Mouse (Mus musculus): ENCODE measurements at regions not wholly inside any gene's neighbourhood (a gene's known extent, or its start where the extent isn't known, plus 50 kb on each side); places are given as distances from the start of the nearest gene placed in this dataset.

DNA sequence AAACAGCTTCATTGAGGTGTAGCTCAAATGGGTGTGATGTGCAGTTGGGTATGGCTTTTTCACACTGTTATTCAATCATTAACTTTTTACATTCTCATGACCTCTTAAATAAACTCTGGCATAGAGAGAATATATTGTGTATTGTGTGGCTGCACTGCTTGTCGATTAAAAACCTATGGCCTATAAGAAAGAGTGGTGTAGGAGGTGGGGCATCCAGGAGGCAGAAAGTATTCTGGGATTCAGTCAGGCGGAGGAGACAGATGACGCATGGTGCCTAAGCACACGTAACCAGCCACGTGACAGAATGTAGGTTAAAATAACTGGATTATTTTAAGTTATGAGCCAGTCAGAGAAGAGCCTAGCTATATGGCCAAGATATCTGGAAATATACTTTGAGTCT lies 78.2 kb upstream of the Slc16a7 start:
- no peak for DNase-seq

DNA sequence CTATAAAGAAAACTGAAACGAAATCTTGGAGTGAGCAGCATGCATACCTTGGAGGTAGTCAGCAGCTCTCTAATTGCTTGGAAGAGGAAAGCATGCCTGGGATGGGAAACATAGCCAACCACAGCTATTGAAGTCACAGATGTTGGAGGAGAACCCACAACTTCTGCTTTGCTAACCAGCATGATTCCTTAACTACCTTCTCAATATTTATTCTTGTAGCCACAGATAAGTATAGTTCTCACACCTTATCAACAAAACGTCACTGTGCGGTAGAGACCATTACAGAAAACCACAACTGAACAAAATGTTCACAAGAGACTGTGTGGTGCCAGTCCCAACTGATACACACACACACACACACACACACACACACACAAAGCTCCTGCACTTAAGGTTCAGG lies 99.1 kb upstream of the Slc16a7 start:
- DNase-seq, result no peak

DNA sequence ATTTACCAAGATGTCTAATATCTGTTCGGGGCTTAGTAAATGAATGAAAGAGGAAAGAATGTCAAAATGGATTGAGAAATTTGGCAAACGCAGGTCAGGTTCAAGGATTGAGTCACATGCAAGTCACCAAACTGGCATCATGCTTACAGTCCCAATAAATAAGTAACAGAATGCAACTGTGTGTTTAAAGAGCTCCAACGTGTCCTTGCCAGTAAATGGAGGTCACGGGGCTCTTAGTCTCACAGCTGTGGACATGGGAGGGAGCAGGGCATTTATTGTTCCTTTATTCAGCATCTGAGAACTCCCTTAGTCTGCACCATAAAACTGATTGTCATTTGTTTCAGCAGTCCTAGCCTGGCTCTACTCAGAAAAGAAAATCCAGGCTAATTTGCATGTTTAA lies 101.1 kb upstream of the Slc16a7 start:
- DNase-seq, result peak in 1 of 2 experiments; percentile 8

DNA sequence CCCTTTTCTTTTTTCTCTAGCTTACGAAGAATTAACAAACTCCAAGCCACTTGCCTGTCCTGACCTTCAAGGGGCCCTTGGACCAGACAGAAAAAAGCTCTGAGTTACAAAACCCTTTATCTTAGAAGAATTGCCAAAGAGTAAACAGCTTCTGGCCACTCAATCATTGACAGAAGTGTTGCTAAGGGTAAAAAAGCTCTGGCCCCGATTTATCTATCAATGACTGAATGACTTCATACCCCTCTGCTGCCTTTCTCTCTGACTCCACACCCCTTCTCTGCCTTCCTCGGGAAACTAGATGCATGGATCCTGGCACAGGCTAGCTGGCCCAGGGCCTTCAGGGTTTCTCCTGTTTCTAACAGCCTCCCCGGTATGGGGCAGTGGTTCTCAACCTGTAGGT lies 105.2 kb upstream of the Slc16a7 start:
- DNase-seq, result no peak

DNA sequence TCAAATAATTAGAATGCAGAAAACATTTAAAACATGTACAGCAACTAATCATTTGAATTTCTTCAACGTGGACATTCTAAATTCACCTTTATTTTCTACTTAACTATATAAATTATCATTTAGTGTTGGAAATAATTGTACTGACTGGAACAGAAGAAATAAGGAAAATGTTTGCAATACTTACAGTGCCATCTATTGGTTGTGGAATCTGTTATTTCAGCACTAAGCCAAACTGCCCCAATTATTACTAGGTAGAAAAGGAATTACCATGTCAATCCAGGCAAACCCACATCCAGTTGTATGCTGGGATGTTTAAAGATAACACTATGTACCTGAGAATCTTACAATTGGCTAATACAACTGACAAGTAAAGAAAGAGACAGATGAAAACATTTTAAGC lies 109.1 kb upstream of the Slc16a7 start:
- no peak for DNase-seq

DNA sequence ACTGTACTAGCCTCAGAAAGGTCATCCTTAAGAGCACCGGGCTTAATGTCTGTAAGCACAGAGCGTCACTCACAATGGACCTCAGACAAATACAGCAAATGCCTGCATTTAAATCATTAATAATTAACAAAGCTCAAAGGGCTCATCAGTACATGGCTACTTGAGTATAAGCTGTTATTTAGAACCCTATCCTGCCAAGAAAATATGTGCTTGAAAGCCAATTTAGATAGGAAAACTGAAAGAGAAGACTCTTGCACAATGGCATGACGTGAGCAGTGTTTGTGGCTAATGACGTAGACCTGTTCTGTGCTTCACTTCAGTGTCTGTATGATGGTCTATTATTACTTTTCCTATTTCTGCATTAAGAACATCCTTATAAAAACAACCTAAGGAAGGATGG lies 111.1 kb upstream of the Slc16a7 start:
- no peak for DNase-seq

DNA sequence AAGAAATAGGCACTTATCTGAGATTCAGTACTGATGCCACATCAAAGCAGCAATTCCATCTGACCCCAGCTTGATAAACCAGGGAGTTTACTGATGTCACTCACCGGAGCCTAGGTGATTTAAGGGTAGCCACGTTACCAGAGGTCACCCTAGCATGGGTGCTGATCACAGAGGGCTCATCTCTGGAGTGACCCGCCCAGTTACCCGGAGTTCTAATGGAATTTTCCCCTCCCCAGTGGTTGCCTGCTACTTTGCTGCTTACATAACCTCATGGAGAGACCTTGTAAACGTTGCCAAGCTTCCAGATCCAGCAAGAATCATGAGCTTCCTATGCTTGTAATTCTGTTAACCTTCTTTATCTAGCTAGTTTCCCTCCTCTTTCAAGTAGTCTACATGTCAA lies 125.8 kb upstream of the Slc16a7 start:
- DNase-seq, result no peak

DNA sequence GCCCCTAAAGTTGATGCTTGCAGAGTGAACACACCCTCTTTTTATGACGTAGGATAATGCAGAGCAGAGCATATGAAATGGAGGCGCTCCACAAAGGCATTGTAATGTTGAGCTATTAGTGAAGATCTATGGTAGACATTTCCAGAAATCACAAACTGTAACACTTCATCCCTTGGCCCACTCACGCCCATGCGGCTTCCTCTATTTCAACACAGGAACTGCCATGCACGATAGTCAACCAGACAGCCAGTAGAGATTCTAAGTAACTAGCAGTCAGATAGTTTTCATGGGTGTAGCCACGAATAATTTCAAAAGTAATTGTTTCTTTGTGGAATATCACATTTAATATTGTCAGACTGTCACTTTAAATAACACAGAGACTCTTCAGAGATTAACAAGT lies 141.6 kb upstream of the Slc16a7 start:
- no peak for DNase-seq

DNA sequence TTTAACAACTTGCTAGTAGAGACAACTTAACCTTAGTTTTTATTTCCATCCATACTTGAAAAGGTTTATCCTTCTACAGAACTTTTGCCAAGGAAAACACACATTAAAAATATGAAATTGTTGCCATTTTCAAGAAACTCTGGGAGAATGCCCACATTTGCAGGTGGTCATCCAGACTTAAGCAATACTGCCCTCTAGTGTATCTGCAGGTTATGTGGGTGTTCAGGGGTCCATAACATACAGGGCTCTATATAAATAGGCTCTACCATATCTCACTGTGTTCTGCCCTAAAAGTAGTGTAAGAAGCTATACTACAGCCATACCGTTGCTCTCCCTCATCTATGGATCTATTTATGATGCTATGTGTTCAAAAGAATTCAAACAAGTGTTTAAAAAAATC lies 149.1 kb upstream of the Slc16a7 start:
- DNase-seq, result peak; percentile 2 to 15

DNA sequence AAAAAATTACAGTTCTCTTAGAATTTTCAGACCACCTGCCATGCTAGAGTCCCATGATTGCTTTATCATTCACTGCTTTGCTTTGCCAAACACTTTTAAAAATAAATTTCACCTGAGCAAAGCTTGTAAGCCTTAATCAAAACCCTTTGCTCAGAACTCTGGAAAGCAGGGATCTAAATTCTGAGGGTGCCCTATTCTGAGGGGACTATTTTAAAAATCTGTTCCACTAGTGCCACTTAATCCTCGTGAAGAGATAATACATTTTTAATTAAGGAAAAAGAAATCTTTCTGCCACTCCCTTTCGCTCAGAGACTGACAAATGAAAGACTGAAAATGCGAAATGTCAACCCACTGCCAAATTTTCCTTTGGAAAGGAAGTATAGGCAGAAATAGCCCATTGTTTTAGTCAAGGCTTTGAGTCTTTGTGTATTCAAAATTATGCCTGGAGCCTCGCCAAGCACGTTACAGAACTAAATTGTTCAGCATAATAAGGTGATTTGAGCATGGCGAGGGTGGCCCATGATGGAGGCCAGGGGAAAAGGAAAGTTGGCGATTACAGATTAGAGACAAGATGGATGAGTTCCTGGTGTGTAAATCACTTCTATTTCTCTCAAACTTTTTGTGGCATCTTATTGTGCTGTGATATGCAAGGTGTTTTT lies 197.4 kb upstream of the Slc16a7 start:
- peak; percentile 8 to 20 for DNase-seq

DNA sequence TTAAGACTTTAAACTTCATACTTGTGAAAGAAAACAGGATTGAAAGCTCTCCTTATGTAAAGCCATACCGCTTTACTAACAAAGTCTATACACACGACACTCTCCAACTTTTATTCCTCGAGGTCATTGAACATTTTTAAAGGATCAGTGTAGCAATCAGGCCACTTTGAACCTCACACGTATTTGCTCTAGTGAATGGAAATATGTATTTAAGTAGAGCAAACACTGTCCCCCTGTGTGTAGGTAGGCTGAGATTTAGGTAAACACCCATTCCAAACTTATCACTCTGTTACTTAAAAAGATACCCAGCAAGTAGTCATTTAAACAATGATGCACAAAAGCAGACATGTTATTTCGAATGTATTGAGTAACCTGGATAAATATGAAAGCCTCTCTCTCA lies 203.7 kb upstream of the Slc16a7 start:
- DNase-seq, result no peak

DNA sequence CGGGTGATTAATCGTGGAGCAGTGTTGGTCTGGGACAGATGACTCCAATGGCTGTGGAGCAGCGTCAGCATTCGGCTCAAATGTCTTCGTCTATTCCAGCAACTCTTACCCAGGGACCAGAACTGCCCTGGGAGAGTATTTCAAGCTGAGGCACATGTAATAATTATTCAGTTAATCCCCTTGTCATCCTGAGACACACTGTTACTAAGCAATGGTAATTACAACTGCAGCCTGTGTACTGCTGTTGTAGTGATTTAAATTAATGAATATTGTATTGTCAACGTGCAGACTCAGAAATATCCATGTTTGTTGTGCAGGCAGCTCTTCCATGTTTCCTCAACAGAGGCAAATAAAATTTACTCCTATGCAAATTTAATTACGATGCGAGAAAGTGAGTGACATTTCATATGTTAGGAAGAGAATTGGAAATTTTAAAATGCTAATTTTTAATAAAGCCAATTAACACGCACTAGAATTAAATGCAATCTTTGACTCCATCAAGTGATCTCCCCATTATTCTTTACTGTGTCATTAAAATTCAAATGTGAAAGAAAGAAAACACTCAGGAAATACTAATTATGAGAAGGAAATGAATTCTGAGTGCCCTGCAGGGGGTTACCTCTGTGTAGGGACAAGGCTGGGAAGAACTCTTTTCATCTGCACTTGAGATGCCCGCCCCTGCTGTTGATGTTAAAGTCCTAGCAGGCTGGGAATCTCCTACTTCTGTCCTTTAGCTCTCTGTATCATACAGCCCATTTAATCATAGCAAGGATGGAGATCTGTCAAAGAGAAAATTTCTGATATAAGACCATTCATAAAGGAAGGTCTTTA lies 218.7 kb upstream of the Slc16a7 start:
- DNase-seq, result no peak

DNA sequence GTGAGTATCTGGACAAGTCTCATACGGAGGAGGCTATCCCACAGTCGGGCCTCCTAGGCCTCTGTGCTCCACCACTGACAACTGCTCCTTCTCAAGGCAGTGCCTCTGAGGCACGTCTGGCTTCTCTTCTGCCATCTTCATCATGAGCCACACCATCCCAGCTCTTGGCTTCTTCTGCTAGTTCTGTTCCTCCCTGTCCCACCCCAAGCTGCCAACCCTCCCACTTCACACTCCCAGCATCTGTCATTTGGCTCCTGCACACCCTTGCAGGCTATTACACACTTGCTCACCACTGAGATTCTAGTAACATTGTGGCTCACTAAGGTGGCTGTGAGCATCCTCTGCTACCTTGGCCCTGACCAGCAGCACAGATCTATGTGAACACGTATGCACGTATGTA lies 221.1 kb upstream of the Slc16a7 start:
- no peak for DNase-seq

DNA sequence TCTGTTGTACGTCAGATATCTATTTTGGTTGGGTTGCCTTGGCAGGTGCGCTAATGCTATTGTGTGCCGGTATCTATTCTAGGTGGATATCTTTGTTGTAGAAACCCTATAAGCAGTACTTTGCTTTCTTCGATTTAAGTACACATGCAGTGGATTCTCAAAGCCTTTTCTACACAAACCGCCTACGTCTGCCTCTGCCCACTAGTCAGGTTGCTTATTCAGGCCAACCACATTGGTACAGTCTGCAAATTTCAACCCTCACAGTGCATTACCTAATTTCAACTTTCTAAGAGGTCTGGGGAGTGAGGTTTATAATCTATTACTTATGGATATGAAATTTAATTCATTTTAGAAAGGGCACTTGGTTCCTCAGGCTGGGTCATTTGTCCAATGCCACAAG lies 223.5 kb upstream of the Slc16a7 start:
- no peak for DNase-seq

DNA sequence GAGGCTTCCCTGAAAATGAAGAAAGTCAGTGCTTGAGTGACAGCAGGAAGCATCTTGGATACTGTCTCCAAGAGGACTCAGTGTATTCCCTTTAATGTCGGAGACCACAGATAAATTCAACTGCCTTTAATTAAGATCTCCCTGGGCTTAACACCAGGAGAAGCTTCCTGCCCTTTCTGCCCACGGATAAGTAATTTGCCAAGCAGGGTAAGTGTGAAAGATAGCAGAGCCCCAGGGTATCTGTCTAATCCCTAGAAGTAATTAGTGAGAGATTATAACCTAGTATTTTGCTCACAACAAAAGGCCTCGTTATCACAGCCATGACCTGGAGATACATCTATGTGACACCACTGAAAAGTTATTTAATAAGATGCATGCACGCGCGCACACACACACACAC lies 232.1 kb upstream of the Slc16a7 start:
- no peak for DNase-seq

DNA sequence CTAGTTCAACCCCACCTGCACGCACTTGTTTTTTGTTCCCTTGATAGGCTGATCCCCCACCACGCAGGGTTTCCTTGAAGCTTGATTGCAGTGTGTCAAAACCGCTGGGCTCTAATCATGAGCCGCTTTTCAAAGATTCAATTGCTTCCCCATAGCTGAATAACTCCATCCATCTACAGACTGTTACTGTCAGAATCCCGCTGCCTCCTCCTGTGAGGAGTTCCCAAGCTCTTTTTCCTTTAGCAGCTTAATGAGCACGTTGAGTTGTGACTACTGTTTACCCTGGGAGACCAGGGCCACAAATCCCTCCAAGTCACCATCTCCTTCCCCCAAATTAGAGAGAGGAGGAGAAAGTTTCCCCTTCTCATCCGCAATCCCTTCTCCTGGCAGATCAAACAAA lies 234.6 kb upstream of the Slc16a7 start:
- DNase-seq, result no peak

DNA sequence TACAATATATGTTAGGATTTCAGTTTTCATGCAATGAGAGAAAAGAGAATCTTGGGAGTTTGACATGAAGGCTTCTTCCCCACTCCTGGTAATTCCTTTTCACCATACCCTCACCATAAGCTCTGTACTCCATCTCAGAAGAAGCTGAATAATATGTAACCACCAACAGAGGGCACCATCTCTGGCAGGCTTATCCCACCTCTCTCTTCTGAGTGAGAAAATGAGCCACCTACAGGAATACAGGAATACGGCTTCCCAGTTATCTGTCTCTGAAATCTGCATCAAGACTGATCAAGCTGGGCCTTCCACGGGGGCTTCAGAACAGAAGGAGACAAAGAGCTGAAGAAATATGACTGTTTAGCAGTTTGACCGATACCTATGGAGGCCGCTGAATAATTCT lies 278.6 kb upstream of the Slc16a7 start:
- no peak for DNase-seq

DNA sequence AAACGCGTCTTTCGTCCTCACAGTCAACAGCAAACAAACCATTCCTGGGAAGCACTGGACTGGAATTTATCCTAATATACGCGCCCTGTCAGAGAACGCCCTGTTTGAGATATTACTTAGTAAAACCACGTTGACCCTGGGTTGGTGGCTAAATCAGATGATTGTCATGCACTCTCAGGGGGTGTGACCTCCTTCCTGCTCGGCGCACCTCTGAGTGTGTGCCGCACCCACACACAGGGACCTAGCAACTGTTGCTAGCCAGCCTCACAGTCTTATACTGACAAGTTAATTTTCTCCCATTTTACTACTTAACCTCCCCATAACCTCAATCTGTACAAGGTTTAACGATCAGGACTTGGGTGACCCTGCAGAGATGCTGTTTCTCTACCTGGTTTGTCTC lies 284.4 kb upstream of the Slc16a7 start:
- peak; percentile 16 to 21 for DNase-seq

DNA sequence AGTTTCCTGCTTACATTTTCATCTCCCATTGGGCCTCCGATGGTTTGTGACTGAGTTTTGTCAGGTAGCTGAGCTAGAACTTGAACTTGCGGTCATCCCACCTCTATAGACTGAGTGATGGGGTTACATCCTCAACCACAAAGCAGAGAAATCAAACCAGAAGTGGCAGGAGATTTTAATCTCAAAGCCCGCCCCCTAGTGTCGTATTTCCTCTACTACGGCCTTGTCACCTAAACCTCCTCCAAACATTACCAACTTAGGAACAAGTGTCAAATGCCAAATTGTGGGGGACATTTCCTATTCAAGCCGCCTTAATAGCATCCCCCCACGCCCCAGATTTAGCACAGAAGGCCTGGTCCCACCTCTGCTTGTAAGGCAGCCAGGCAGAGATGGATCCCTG lies 286.3 kb upstream of the Lrig3 start:
- DNase-seq, result no peak

DNA sequence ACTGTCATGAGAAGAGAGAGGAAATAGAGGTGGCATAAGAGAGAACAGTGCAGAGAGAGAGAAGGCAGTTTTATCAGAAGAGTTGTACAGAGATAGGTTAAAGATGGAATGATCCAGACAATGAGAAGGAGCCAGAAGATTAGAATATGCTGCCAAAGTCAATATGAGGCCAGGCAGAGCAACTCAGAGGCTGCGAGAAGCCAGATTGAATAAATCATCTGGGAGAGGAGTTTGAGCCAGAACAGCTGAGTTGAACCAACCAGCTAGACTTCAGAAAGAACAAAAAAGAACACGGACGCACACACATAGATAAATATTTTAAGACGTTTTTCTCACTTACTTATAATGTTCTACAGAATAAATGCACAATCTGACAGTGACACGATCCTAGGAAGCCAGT lies 280.8 kb upstream of the Lrig3 start:
- DNase-seq, result no peak

DNA sequence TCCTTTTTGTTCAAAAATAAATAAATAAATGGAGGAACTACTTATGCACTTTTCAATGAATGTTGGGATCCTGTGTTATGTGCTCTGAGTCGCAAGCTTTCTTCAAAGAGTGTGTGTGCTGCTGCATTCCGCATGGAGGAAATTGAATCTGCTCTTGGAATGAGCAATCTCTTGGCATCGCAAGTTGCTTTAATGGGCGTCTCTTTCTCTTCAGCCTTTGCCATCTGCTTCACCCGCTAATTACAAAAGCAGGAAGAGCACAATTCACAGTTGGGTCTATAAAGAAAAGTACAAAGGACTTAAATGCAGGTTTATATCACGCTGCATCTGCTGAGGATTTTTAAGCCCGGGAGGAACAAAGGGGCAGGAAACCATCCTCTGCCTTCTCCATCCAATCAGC lies 272.5 kb upstream of the Lrig3 start:
- DNase-seq, result no peak

DNA sequence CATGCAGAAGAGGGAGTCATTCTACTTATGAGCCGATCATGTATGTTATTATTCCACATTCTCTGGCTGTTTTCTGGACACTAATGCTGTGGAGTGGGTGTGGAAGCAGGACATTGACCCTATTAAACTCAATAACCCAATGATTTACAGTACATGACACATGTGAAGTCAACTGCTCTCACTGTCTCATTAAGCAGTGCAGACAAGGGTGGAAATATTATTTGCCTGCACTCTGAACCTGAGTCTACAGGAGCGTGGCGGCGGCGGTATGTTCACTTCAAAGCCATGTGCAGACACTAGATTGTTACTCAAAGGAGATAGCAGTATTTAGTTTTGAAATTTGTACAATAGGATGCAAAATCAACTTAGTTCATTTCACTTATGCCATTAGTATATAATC lies 269.8 kb upstream of the Lrig3 start:
- DNase-seq, result peak in 1 of 2 experiments; percentile 10

DNA sequence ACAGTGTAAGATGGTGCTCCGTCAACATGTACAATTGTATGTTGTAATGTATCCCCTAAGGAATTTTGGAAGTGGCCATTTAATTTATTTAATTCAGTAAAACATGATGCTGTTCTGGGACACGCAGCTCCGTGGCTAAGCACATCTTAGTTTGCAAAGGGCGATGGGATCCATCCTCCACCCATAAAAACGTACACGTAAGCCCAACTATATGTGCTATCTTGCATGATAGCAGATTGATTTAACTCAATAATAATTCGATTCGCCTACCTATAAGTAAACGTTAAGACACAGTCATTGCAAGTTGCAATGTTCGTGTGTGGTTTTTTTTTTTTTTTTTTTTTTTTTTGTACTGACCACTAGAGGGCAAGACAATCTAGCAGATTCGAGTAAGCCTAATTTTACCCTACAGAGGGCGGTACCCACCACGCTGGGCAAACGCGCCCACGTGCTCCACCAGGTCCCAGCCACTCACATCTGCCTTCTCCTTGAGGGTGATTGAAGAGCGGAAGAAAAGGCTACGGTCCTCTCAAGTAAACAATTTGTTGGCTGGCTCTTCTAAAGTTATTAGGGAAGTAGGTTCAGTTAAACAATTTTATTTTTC lies 240.8 kb upstream of the Lrig3 start:
- DNase-seq, result peak; percentile 74 to 84

DNA sequence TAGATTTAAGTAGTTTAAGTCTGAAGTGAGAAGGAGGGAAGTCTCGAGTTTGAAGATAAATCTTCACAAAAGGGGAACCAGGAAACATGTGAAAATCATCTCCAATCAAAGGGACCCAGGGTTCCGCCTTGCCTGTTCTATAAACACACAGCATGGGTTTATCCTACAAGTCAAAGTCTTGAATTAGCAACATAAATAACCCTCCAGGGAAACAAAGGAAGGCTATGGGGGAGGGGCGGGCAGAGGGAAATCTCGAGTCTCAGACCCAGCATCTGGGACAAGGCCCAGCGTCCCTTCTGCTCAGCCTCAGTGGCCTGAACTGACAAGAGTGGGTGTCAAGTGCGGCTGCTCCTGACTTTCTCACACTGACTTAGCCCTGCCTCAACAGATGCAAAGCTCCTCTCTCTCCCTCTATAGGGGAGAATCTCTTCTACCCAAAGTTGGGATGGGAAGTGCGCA lies 240.3 kb upstream of the Lrig3 start:
- DNase-seq, result peak; percentile 60

All from kidney, postnatal 4 days (tissue).